Mouse (Mus musculus) intestine, embryonic 15.5 days (tissue): ENCODE data around the gene Ttyh3. TPM values are rescaled to one million over a fixed set of nuclear protein-coding genes. Genes with fewer than 3 reads are reported as not detected.

Source experiments
- ATAC-seq: fragments of 200-750 bp; cut with Nextera tagmentation; 2 replicates; pipeline ENCODE4 v1.8.0; 2017; ENCODE audit warnings: moderate TSS enrichment, moderate library complexity
- H3K27ac ChIP-seq: fragments of 300-500 bp; sonication (generic); 2 replicates; pipeline ENCODE4 v1.5.1; 2015; ENCODE audit warnings: mild to moderate bottlenecking, inconsistent platforms
- H3K27me3 ChIP-seq: fragments of 300-500 bp; sonication (generic); replicated peaks from 2 replicates; pipeline ENCODE4 v1.6.1; 2015; ENCODE audit warnings: inconsistent platforms
- H3K36me3 ChIP-seq: fragments of 300-500 bp; sonication (generic); 2 replicates; pipeline ENCODE4 v1.6.1; 2015; ENCODE audit warnings: inconsistent platforms
- H3K4me1 ChIP-seq: fragments of 300-500 bp; sonication (generic); replicated peaks from 2 replicates; pipeline ENCODE4 v1.6.1; 2015; ENCODE audit warnings: inconsistent platforms
- H3K4me2 ChIP-seq: fragments of 300-500 bp; sonication (generic); replicated peaks from 2 replicates; pipeline ENCODE4 v1.6.1; 2015; ENCODE audit warnings: mild to moderate bottlenecking, inconsistent platforms
- H3K4me3 ChIP-seq: fragments of 300-500 bp; sonication (generic); replicated peaks from 2 replicates; pipeline ENCODE4 v1.5.1; 2015; ENCODE audit warnings: inconsistent platforms
- H3K9ac ChIP-seq: fragments of 300-500 bp; sonication (generic); 2 replicates; pipeline ENCODE4 v1.6.1; 2015; ENCODE audit warnings: inconsistent platforms
- H3K9me3 ChIP-seq: fragments of 300-500 bp; sonication (generic); 2 replicates; pipeline ENCODE4 v1.6.1; 2016; ENCODE audit warnings: inconsistent platforms
- WGBS: fragments of 180-500 bp; shearing (Covaris S2); methylation state at CpG from one replicate; pipeline ENCODE4 v1.1.7; 2015; 5-methylcytosine and 5-hydroxymethylcytosine counted together
- polyA plus RNA-seq: library from polyadenylated mRNA; unstranded; fragments of >200 nt; fragmentation: Nextera tagmentation; extraction: Ambion mirVana; gene quantifications from 2 replicates; pipeline ENCODE4 v1.2.1, GENCODE M21; 2015

The Ttyh3 gene
- polyA plus RNA-seq, 1 experiment from 2014 or later, result 34.5 TPM

DNA sequence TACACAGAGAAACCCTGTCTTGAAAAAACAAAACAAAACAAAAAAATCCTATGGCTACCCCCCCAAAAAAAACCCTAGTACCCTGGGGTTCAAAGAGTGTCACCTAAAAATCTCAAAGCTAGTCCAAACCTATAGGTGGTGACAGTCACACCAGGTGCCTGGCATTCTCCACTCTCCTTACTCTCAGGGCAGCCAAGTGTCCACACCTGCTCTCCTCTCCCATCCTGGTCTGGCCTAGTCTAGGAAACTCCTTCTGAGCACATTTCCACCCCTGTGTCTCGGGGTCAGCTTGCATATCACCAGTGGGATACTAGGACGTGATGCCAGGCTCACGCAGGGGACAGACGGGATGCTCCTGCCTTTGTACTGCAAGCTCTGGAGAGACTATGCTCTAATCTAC, 9.5 kb downstream of the Ttyh3 start:
- no peak overlapping the region for H3K4me3 ChIP-seq
- H3K9ac ChIP-seq, result no peak overlapping the region
- H3K27me3 ChIP-seq, result no peaks in the 10 kb centered on the region
- no peak overlapping the region for H3K4me2 ChIP-seq
- no peaks in the 10 kb centered on the region for H3K9me3 ChIP-seq
- no peak overlapping the region for H3K27ac ChIP-seq
- H3K36me3 ChIP-seq, result peaks cover 29% of the 10 kb centered on the region
- WGBS, result 93% methylated on average over 4 of the region's 4 CpGs
- no peak for ATAC-seq
- peaks cover 27% of the 10 kb centered on the region for H3K4me1 ChIP-seq

DNA sequence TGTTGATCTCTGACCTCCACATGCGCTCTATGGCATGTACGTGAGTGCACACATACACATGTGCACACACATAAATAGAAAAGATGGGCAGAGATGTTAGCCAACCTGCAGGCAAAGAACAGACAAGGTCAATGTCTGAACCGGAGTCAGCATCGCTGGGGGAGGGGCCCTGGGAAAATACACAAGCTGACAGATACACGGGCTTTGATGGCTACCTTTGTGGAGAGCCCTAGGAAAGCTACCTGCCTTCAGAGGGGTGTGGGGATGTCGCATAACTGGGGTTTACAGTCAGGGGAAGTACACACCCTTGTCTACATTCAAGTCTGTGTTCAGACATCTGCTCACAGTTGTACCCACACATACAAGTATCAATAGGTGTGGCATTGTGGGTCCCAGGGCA, 10.3 kb downstream of the Ttyh3 start:
- Histone ChIP-seq H3K4me2 (no peak overlapping the region), H3K4me1 (peaks cover 23% of the 10 kb centered on the region), H3K9ac (no peak overlapping the region), H3K4me3 (no peak overlapping the region), H3K27me3 (no peaks in the 10 kb centered on the region), H3K9me3 (no peaks in the 10 kb centered on the region), H3K27ac (no peak overlapping the region), H3K36me3 (peaks cover 32% of the 10 kb centered on the region)
- ATAC-seq, result no peak
- WGBS, result 91% methylated on average over 6 of the region's 6 CpGs

DNA sequence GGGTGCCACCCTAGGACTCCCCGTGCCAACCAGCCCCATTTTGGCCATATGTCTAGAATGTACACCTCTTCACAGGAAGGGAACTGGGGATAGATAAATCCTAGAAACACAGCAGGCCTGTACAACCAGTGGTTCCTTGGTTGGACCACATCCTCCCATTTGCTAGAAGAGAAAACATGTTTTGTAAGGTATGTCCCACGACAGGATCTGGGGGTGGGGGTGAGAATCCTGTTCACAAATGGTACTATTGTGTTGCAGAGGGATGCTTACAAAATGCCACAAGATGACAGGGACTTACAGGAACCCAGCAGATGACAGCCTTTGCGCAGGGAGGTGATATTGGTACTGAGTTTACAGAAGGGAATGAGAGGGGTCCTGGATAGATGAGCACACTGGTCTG, 10.8 kb downstream of the Ttyh3 start:
- peaks cover 37% of the 10 kb centered on the region for H3K36me3 ChIP-seq

DNA sequence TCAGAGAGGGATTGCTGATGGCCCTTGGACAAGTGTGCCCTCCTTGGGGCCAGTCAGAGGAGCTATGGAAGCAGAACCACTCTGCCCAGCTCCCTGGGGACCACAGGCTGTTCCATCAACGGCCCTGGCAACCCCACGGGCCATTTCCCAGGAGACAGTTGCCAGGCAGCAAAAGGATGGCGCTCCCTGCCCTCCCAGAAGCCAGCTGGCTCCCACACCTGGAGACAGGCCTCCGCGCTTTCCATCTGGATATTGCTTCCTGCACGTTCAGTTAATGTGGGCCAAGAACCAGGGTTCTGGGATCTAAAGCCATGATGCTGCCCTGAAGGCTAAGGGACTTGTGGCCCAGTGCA, 11.8 kb downstream of the Ttyh3 start:
- no peak for ATAC-seq
- no peak overlapping the region for H3K4me3 ChIP-seq
- no peaks in the 10 kb centered on the region for H3K27me3 ChIP-seq
- H3K36me3 ChIP-seq, result peaks cover 45% of the 10 kb centered on the region
- 85% methylated on average over 6 of the region's 6 CpGs for WGBS
- no peaks in the 10 kb centered on the region for H3K9me3 ChIP-seq
- peaks cover 12% of the 10 kb centered on the region; the same call in 1 of the 2 replicates for H3K4me1 ChIP-seq
- H3K9ac ChIP-seq, result no peak overlapping the region
- no peak overlapping the region for H3K4me2 ChIP-seq
- 0 out of 2 replicates have a peak overlapping the region, but pooled peaks have one; percentile 7 for H3K27ac ChIP-seq

More for the DNA sequence above, 10.8 kb downstream of the Ttyh3 start:
- H3K4me3 ChIP-seq, result no peak overlapping the region
- no peaks in the 10 kb centered on the region for H3K27me3 ChIP-seq
- H3K27ac ChIP-seq, result no peak overlapping the region
- no peak overlapping the region for H3K9ac ChIP-seq
- WGBS, result 87% methylated on average over 3 of the region's 3 CpGs
- H3K4me2 ChIP-seq, result no peak overlapping the region
- H3K4me1 ChIP-seq, result peaks cover 21% of the 10 kb centered on the region; the same call in 1 of the 2 replicates
- no peaks in the 10 kb centered on the region for H3K9me3 ChIP-seq
- no peak for ATAC-seq

DNA sequence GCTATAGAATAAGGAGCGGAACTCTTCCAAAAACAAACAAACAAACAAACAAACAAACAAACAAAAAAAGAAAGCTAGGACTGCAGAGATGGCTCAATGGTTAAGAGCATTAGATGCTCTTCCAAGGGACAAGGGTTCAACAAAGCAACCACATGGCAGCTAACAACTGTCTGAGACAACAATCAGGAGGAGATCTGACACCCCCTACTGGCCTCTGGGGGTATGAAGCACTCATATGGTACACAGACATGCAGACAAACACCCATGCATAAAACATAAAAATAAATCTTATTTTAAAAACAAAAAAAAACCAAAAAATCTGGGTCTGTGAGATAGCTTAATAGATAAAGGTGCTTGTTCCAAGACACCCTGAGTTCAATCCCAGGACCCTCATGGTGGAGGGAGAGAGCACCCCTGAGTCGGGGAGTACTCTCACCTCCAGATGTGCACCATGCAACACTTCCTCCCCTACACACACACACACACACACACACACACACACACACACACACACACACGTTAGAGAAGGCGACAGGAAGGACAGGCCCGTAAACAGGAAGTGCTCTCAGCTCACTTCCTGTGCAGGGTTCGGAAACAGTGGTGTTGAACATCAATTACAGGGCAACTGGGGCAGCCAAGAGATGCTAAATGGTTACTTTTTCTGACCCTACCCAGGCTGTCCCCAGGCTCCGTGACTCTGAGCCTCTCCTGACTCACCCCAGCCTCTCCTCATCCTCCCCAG, 12.3 kb downstream of the Ttyh3 start:
- H3K36me3 ChIP-seq, result peaks cover 50% of the 10 kb centered on the region
- no peak overlapping the region for H3K4me2 ChIP-seq
- no peak for ATAC-seq
- no peaks in the 10 kb centered on the region for H3K27me3 ChIP-seq
- H3K9me3 ChIP-seq, result no peaks in the 10 kb centered on the region
- H3K4me1 ChIP-seq, result peaks cover 11% of the 10 kb centered on the region; the same call in 1 of the 2 replicates
- no peak overlapping the region for H3K9ac ChIP-seq
- H3K4me3 ChIP-seq, result no peak overlapping the region
- 83% methylated on average over 7 of the region's 7 CpGs for WGBS
- no peak overlapping the region for H3K27ac ChIP-seq

DNA sequence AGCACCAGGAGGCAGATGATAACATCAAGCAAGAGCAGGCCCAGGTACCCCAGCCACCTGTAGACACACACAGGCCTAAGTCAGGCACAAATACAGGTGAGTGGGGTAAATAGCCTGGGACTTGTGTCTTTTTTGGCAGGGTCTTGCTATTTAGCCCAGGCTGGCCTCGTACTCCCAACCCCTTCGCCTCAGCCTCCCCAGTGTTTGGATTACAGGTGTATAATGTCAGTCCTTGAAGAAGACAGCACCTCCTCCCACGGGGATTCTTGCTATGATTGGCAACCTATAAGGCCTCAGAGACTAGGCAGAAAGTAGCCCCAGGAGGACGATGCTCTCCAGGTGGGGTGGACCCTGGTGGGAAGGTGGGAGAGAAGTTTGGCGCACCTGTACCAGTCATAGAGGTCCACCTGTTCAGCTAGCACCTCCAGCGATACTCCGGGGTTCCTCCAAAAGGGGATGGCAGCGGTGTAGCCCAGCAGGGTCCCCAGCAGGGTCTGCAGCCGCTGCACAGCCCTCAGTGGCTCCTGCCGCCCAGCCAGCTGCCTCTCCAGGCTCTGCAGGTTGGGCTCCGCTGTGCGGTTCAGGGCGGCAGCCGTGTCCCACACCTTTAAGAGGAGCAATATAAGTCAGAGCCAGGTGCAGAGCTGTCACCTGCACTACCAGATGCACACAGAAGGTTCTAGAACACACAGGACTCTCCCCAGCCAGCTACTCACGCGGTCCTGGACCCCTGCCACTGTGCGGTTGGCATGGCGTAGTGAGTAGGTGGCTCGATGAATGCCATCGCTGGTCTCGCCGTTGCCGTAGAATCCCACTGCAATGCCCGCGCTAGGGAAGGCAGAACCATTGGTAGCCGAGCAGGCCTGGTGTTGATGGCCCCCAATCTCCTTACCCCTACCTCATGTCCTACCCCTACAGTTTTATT, 13.8 kb downstream of the Ttyh3 start:
- WGBS, result 93% methylated on average over 26 of the region's 26 CpGs
- Histone ChIP-seq H3K27ac (no peak overlapping the region), H3K36me3 (peaks cover 54% of the 10 kb centered on the region), H3K4me3 (no peak overlapping the region), H3K27me3 (no peaks in the 10 kb centered on the region), H3K9ac (no peak overlapping the region), H3K9me3 (no peaks in the 10 kb centered on the region), H3K4me2 (no peak overlapping the region), H3K4me1 (0 out of 2 replicates have a peak, but pooled peaks cover under 1% of the 10 kb centered on the region)
- no peak for ATAC-seq

DNA sequence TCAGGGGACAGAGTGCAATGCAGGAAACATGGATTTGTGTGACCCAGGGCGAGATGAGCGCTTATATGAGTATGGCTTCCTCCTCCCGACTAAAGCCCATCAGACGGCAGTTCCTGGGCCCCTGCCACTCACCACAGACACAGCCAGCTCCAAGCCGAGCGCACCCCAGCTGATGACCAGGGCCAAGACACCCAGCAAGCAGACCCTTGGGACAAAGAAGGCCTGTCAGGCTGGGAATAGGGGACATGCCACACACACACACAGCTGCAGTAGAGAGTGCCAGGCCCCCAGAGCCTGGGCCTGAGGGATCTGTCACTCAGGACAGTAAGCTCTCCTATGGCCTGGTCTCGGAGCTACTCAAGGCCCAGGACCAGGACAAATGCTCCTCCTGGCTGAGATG, 15.4 kb downstream of the Ttyh3 start:
- ATAC-seq, result no peak
- no peaks in the 10 kb centered on the region for H3K27me3 ChIP-seq
- H3K27ac ChIP-seq, result no peak overlapping the region
- peaks cover 70% of the 10 kb centered on the region for H3K36me3 ChIP-seq
- H3K4me3 ChIP-seq, result no peak overlapping the region
- H3K4me2 ChIP-seq, result no peak overlapping the region
- WGBS, result 92% methylated on average over 7 of the region's 7 CpGs
- no peaks in the 10 kb centered on the region for H3K4me1 ChIP-seq
- no peaks in the 10 kb centered on the region for H3K9me3 ChIP-seq
- no peak overlapping the region for H3K9ac ChIP-seq

DNA sequence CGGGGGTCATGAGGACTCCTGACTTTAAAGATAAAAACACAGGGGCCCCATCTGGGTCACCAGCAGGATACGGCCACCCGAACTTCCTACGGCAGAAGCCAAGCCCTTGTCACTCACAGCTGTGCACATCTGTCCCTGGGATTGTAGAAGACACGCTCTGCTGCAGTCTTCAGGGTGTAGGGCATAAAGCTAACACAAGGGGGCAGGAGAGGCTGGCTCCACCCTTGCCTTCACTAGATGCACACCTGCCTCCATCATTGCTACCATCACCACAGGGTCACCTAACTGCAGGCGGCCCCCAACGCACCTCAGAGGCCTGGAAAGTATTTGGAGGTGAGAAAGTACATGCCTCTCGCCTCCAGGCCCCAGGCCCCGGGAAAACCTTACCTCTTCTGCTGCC, 19.8 kb downstream of the Ttyh3 start:
- H3K4me3 ChIP-seq, result no peak overlapping the region
- H3K9ac ChIP-seq, result no peak overlapping the region
- H3K9me3 ChIP-seq, result no peaks in the 10 kb centered on the region
- no peaks in the 10 kb centered on the region for H3K27me3 ChIP-seq
- H3K4me1 ChIP-seq, result peaks cover 9% of the 10 kb centered on the region
- ATAC-seq, result no peak
- H3K4me2 ChIP-seq, result no peak overlapping the region
- H3K27ac ChIP-seq, result no peak overlapping the region
- peaks cover 77% of the 10 kb centered on the region for H3K36me3 ChIP-seq
- WGBS, result 88% methylated on average over 9 of the region's 9 CpGs

DNA sequence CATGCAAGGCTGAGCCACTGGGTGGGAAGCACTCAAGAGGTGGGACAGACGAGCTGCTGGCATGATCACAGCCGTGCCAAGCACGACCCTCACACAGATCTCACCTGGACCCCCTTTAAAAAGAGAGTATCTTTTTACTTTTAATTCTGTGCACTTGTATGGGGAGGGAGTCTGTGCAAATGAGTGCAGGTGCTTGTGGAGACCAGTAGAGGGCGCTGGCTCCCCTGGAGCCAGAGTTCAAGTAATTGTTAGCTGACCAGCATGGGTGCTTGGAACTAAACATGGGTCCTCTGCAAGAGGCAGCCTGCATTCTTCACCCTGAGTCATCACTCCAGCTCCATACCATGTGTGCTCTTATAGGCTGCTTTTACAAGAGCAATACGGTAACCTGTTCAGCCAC, 21.3 kb downstream of the Ttyh3 start:
- no peaks in the 10 kb centered on the region for H3K27me3 ChIP-seq
- no peak for ATAC-seq
- peaks cover 78% of the 10 kb centered on the region for H3K36me3 ChIP-seq
- no peak overlapping the region for H3K27ac ChIP-seq
- no peak overlapping the region for H3K9ac ChIP-seq
- H3K4me2 ChIP-seq, result no peak overlapping the region
- no peak overlapping the region for H3K4me3 ChIP-seq
- no peaks in the 10 kb centered on the region for H3K9me3 ChIP-seq
- H3K4me1 ChIP-seq, result peaks cover 9% of the 10 kb centered on the region
- WGBS, result 95% methylated on average over 5 of the region's 5 CpGs

DNA sequence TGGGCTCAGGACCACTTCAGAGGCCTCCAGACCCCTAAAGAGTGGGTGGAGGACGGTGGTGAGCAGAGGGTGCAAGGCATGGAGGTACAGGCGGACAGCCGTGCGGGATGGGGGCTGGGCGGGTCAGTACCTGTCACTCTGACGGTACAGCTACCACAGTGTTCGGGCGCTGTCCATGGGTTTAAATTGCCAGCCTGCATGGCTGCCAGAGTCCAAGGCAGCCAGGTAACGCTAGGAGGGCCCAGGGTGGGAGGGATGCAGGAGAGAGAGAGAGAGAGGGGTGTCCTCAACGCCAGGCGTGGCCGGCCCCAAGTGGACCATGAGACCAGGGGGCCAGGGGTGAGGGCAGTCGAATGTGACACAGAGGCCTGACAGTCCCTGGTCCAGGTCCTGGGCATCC, 23.9 kb downstream of the Ttyh3 start:
- Histone ChIP-seq H3K4me1 (peaks cover 9% of the 10 kb centered on the region), H3K4me3 (no peak overlapping the region), H3K4me2 (no peak overlapping the region), H3K9ac (no peak overlapping the region), H3K36me3 (peaks cover 66% of the 10 kb centered on the region), H3K9me3 (no peaks in the 10 kb centered on the region), H3K27me3 (no peaks in the 10 kb centered on the region), H3K27ac (no peak overlapping the region)
- no peak for ATAC-seq
- WGBS, result 91% methylated on average over 13 of the region's 13 CpGs

DNA sequence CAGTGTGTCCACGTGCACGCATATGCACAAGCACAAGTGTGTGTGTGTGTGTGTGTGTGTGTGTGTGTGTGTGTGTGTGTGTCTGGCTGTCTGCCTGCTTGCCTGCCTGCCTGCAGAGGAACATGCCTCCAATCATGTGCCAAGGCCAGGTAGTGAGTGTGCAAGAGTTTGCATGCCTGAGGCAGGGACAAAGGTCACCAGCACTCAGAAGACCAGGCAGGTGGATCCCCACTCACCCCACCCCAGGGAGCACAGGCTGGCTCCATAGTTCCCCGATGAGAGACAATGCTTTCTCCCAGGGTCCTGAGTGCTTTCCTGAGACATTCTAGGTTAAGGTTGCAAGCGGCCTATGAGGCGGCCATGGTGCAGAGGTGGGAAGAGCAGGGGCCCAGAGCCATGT, 24.6 kb downstream of the Ttyh3 start:
- Histone ChIP-seq H3K4me1 (peaks cover 9% of the 10 kb centered on the region), H3K9me3 (no peaks in the 10 kb centered on the region), H3K4me2 (no peak overlapping the region), H3K9ac (no peak overlapping the region), H3K27ac (no peak overlapping the region), H3K4me3 (no peak overlapping the region), H3K36me3 (peaks cover 59% of the 10 kb centered on the region), H3K27me3 (no peaks in the 10 kb centered on the region)
- WGBS, result 78% methylated on average over 5 of the region's 5 CpGs
- peak; percentile 70 for ATAC-seq

DNA sequence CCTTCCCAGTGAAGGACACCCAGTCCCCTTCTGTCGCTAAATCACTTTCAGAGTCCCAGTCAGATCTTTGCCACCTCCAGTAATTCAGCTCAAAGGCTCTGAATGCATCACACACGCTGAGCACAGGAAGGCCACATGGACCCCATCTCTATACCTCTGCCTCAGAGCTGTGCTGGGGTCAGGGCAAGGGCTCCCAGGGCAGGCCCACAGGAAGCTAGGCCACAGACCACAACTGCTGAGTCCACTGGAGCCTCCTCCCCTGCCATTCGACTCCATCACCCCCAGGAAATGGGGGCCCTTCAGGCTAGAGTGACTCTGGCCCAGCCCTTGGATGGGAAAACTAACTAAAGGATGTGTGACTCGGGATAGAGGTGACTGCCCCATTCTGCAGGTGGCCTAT, 25.0 kb downstream of the Ttyh3 start:
- no peak overlapping the region for H3K9ac ChIP-seq
- H3K4me1 ChIP-seq, result peaks cover 9% of the 10 kb centered on the region
- H3K4me2 ChIP-seq, result no peak overlapping the region
- H3K36me3 ChIP-seq, result peaks cover 54% of the 10 kb centered on the region
- WGBS, result 79% methylated on average over 4 of the region's 4 CpGs
- 0 out of 2 replicates have a peak overlapping the region, but pooled peaks have one; percentile 5 for H3K27ac ChIP-seq
- H3K4me3 ChIP-seq, result no peak overlapping the region
- no peak for ATAC-seq
- no peaks in the 10 kb centered on the region for H3K27me3 ChIP-seq
- no peaks in the 10 kb centered on the region for H3K9me3 ChIP-seq
